Mouse (Mus musculus): ENCODE data around the gene Psma4. TPM values are rescaled to one million over a fixed set of nuclear protein-coding genes. Genes with fewer than 3 reads are reported as not detected.

Gene Psma4
- polyA plus RNA-seq, 1 experiment from 2014 or later = 317 TPM

DNA sequence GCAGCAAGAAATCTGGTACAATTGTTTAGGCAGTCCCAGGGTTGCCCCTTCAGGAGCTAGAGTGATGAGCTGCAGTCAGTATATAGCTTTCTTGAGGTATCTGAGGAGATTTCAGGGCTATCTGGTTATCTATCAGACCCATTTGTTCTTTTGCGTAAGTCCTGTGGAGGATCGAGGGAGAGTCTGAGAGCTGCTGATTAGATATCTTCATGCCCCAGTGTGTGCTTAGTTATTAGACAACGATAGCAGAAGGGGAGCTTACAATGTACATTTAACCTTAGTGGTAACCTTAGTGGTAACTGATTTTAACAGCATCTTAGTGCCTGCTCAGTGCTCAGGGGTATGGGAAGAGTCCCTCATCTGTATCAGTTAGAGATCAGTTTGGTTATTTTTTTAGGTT is 45.1 kb downstream of the Psma4 start:
- no peak overlapping the region for H3K4me2 ChIP-seq
- H3K27ac ChIP-seq = no peak overlapping the region
- H3K36me3 ChIP-seq (ENCODE audit: poor library complexity, severe bottlenecking) = no peaks in the 10 kb centered on the region
- ATAC-seq = no peak
- no peak overlapping the region for H3K9ac ChIP-seq
- H3K4me3 ChIP-seq = no peak overlapping the region
- WGBS = 90% methylated on average over 3 of the region's 3 CpGs
- H3K9me3 ChIP-seq (replicated peaks) = no peaks in the 10 kb centered on the region
- H3K4me1 ChIP-seq = no peaks in the 10 kb centered on the region
- no peaks in the 10 kb centered on the region for H3K27me3 ChIP-seq

- WGBS = 75% methylated on average over 4 of the region's 4 CpGs
- H3K9me3 ChIP-seq (replicated peaks) = no peaks in the 10 kb centered on the region
- no peaks in the 10 kb centered on the region for H3K27me3 ChIP-seq
- H3K27ac ChIP-seq = no peak overlapping the region
- no peak for ATAC-seq
- H3K36me3 ChIP-seq (ENCODE audit: poor library complexity, severe bottlenecking) = no peaks in the 10 kb centered on the region
- H3K4me3 ChIP-seq = no peak overlapping the region
- H3K9ac ChIP-seq = no peak overlapping the region
- no peak overlapping the region for H3K4me2 ChIP-seq
- no peaks in the 10 kb centered on the region for H3K4me1 ChIP-seq
Observed at GRCm38 (mm10) chr9:55003609-55004008, 53.0 kb downstream of the Psma4 start.

Other genes starting within 250 kb of the Psma4 start
- 149 and 151 TPM in 2 replicates for gene Wdr61, start 216.3 kb upstream of the Psma4 start, polyA plus RNA-seq (2015; fragmentation: Nextera tagmentation; extraction: Ambion mirVana)
- 34.3 and 44.4 TPM in 2 replicates for gene Crabp1, start 186.0 kb upstream of the Psma4 start, polyA plus RNA-seq (2015; fragmentation: Nextera tagmentation; extraction: Ambion mirVana)
- gene Ireb2, start 87.0 kb upstream of the Psma4 start, polyA plus RNA-seq (2015; fragmentation: Nextera tagmentation; extraction: Ambion mirVana) = 46.2 and 51.2 TPM in 2 replicates
- gene Hykk, start 33.5 kb upstream of the Psma4 start, polyA plus RNA-seq (2015; fragmentation: Nextera tagmentation; extraction: Ambion mirVana) = 1.9 and 2.2 TPM in 2 replicates
- gene AY074887, start 208 bp downstream of the Psma4 start, polyA plus RNA-seq (2015; fragmentation: Nextera tagmentation; extraction: Ambion mirVana) = 1.1 and 1.2 TPM in 2 replicates
- gene Chrna5, start 30.1 kb downstream of the Psma4 start, polyA plus RNA-seq (2015; fragmentation: Nextera tagmentation; extraction: Ambion mirVana) = 0.31 and 0.74 TPM in 2 replicates
- 4.5 and 5.6 TPM in 2 replicates for gene Chrna3, start 75.8 kb downstream of the Psma4 start, polyA plus RNA-seq (2015; fragmentation: Nextera tagmentation; extraction: Ambion mirVana)
- 0.35 and 0.62 TPM in 2 replicates for gene Chrnb4, start 98.0 kb downstream of the Psma4 start, polyA plus RNA-seq (2015; fragmentation: Nextera tagmentation; extraction: Ambion mirVana)
- gene Ube2q2, start 198.1 kb downstream of the Psma4 start, polyA plus RNA-seq (2015; fragmentation: Nextera tagmentation; extraction: Ambion mirVana) = 25.7 and 32.0 TPM in 2 replicates

Measured in forebrain, embryonic 13.5 days (tissue).